Mouse (Mus musculus): ENCODE measurements around the gene Dnmt3a.

Dnmt3a gene

DNA sequence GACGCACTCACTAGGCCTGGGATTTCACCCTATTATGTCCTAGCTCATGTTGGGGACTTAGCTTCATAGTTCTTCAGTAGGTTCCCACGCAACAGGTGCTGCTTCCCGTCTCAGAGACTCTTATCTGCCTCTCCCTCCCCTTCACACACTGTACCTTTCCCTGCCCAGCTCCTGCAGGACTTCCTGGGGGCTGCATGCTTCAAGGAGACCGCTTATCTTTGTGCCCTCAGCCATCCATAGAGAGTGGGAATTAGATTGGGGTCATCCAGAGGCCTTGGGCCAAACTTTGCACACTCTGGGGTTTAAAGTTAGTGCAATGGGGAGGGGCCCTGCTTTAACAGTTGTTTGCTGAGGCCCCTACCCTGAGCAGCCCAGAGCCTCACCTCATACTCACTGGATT lies 21.1 kb upstream of the Dnmt3a start:
- no peak for DNase-seq (ENCODE audit: low read depth in 2 of 2, low spot score in 2 of 2)

DNA sequence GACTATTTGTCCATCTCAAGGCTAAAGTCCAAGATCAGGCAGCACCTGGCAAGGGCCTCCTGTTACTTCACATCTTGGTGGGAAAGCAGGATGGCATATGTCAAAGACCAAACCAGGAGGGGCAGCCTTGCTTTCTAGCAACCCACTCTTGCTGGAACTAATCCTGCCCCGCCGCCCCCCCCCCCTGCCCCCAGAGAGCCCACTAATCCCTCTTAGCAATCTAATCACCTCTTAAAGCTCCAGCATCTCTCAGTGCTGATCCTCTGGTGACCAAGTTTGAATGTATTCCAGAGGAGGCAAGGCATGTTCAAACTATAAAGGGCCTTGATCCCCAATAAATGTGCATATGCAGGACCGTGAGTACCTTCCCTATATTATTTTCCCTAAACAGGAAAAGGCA lies 18.8 kb upstream of the Dnmt3a start:
- no peak for DNase-seq (ENCODE audit: low read depth in 2 of 2, low spot score in 2 of 2)

DNA sequence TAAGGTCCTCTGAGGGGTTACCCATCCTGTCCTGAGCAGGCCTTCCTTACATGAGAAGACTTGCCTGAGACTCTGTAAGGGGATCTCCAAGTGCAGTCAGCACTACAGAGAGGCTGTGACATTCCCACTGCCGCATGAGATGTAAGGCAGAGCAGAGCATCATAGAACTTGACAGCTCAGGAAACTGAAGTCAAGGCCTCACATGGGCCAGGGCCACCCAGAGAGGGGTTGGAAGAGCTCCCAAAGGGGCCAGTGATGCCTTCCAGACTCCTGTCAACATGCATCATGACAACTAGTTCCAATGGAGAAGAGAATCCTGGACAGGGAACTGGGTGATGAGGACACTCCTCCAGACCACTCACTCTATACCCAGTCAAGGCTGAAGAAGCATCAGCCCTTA lies 18.3 kb upstream of the Dnmt3a start:
- DNase-seq (ENCODE audit: low read depth in 2 of 2, low spot score in 2 of 2) = no peak

DNA sequence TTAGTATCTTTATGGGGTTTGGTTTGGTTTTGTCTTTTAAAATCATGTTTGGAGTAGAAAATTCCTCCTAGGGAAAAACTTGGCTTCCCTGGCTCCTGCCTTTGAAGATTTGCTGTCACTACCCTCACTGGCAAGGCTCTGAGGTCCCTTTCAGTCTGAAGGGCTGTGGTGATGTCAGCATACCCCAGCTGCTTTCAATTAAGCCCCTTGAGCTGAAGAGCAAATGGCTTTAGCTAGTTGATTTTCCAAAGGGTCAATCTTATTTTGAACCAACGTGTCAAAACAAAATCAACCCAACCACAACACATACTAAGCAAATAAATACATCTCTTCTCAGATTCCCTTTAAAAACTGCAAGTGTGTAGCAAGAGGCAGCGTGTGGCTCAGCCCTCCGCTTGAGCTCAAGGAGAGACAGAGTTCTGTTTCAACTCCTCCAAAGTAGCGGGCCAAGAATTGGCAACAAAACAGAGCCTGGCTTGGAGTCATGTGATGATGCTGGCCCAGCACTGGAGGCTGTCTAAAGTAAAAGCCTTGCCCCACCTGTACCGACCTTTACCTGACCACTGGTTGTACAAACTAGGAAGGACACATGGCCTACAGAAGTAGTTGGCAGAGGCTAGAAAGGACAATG lies 17.3 kb upstream of the Dnmt3a start:
- DNase-seq (ENCODE audit: low read depth in 2 of 2, low spot score in 2 of 2) = no peak

DNA sequence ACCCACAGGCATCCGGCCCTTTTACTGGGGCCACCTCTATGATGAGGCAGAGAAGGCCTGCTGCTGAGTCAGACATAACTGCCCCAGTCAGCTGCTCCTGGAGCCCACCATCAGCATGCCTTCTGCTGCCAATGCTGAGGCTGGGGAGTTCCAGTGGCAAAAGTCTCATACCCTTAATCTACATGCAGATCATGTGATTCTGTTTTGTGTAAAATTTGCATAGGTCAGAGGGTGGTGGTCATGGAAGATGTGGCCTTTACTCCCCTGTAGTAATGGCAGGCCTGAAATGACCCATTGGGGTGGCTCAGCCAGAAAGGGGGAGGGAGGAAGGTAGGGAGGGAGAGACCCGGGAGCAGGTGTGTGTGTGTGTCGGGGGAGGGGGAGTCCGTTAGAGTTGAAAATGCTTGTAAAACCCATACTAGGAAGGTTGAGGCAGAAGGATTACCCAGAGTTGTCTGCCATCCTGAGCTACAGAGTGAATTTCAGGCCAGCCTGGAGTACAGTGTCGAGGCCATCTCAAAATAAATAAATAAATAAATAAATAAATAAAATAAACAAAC lies 16.1 kb upstream of the Dnmt3a start:
- DNase-seq (ENCODE audit: low read depth in 2 of 2, low spot score in 2 of 2) = no peak

DNA sequence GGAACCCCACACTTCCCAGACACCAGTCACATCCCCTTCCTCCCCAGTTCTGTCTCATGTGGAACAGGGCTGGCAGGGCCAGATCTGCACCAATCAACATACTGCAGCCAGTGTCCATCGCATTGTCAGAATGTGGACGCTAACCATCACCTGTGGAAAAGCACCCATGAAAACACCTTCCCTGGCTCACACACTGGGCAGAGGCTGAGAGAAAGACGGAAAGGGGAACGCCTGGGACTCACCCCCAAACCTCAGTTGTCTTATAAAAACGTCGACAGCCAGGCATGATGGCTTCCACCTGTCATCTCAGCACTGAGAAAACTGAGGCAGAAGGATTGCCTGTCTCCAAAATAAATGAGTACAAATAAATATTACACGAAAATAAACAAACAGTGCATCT lies 14.6 kb upstream of the Dnmt3a start:
- DNase-seq (ENCODE audit: low read depth in 2 of 2, low spot score in 2 of 2) = no peak

DNA sequence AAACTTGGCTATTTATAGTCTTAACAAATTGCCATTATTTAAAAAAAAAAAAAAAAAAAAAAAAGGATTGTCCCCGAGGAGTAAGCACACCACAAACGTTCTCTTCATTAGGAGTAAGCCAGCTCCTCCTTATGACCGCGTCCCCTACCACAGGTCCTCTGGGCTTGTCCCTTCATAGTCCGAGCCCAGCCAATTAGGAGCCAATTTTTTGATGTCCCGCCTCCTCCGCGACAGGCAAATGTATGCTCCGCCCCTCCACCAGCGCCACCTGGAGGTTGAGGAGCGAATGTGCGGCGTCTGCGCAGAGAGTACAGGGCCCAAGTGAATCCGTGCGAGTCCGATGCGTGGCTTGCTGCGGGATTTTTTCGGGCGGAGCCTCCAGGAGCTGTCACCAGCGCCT lies 14.1 kb upstream of the Dnmt3a start:
- peak; percentile 86 to 92 for DNase-seq (ENCODE audit: low read depth in 2 of 2, low spot score in 2 of 2)

DNA sequence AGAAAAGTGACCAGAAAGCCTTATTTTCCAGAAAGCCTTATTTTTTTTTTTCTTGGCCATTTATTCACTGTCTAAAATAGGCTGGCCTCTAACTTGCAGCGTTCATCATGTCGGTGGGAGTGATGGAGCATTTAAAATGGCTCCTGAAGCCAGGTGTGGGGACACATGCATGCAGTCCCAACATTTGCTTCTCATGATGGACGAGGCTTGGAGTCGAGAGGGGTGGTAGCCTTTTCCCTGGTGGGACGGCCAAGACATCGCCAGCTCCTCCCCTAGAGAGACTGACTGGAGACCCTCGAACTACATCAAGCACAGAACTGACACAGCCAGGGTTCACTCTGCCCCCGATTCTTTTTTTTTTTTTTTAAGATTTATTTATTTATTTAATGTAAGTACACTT lies 13.6 kb upstream of the Dnmt3a start:
- no peak for DNase-seq (ENCODE audit: low read depth in 2 of 2, low spot score in 2 of 2)

DNA sequence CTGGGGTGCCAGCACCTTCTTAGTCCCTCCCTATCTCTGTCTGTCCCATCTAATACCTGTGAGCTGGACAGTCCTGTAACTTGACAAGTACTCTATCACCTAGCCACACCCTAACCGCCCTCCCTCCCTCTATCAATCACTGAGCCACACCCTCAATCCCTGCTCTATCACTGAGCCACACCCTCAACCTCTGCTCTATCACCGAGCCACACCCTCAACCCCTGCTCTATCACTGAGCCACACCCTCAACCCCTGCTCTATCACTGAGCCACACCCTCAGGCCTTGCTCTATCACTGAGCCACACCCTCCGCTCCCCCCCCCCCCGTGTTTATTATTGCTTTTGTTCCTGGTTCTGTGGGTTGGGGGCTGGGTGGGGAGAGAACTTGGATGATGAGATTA lies 10.2 kb upstream of the Dnmt3a start:
- DNase-seq (ENCODE audit: low read depth in 2 of 2, low spot score in 2 of 2) = no peak

DNA sequence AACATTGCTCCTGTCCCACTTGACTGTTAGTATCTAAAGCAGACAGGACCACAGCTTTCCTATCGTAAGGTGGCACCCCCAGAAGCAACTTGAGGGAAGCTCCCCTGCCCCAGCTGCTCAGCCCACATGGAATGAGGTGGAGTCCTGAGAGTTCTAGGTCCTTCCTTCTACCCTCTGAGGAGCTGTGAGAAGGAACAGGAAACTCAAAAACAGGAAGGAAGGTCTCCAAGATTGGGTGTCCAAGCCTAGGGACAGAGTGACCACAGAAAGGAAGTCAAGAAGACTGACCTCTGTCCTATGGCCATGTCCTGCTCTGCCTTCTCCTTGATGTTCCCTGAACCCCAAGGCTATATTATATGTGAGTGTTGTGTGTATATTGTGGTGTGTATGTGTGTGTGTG lies 6.3 kb upstream of the Dnmt3a start:
- no peak for DNase-seq (ENCODE audit: low read depth in 2 of 2, low spot score in 2 of 2)

DNA sequence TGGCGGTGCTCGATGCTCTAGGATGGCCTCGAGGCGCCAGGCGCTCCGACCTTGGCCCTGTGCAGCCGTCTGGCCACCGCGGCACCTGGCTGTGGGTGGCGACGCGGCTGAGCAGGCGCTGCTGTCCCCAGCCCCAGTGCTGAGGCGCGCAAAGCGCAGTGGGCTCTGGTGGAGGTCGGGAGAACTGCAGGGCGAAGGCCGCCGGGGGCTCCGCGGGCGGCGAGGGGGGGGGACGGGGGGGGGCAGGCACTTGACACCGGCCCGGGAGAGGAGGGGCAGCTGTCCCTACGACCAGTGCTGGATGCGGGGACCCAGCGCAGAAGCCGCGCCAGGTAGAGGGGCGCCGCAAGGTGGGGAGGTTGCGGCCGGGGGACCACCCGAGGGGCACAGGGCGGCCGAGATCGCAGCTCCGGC lies 471 bp downstream of the Dnmt3a start:
- DNase-seq (ENCODE audit: low read depth in 2 of 2, low spot score in 2 of 2) = peak; percentile 67 to 80

DNA sequence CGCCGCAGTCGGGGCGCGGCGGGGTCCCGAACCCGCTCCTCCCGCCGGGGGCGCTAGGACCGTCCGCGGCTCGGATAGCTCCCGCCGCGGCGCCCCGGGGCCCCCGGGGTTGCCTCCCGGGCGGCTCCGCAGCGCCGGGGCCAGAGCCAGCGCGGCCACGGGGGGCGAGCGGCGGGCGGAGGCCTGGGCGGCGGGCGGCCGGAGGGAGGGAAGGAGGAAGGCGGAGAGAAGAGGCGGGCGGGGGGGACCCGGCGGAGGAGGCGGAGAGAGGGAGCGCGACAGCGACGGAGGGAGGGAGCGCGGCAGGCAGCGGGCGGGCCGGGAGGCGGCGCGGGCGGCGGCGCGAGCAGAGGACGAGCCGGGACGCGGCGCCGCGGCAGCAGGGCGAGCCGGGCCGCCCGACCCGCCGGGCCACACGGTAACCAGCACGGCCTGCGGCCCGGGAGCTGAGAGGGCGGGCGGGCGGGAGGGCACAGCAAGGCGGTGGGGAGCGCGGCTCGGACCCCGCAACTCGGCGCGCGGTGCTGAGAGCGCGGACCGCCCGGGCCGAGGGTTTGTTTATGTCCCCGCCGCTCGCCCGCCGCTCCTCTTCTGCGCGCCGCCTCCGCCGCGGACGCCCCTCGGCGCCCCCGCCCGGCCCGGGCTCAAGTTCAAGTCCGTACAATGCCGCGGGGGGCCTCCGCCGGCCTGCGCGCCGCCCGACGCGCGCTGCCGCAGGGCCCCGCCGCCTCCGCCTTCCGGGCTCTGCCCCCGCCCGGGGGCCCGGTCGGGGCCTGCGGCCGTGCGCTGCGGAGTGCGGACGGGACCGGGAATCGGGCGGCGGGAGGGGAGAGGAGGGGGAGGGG lies 1.1 kb downstream of the Dnmt3a start:
- peak; percentile 21 to 25 for DNase-seq (ENCODE audit: low read depth in 2 of 2, low spot score in 2 of 2)

DNA sequence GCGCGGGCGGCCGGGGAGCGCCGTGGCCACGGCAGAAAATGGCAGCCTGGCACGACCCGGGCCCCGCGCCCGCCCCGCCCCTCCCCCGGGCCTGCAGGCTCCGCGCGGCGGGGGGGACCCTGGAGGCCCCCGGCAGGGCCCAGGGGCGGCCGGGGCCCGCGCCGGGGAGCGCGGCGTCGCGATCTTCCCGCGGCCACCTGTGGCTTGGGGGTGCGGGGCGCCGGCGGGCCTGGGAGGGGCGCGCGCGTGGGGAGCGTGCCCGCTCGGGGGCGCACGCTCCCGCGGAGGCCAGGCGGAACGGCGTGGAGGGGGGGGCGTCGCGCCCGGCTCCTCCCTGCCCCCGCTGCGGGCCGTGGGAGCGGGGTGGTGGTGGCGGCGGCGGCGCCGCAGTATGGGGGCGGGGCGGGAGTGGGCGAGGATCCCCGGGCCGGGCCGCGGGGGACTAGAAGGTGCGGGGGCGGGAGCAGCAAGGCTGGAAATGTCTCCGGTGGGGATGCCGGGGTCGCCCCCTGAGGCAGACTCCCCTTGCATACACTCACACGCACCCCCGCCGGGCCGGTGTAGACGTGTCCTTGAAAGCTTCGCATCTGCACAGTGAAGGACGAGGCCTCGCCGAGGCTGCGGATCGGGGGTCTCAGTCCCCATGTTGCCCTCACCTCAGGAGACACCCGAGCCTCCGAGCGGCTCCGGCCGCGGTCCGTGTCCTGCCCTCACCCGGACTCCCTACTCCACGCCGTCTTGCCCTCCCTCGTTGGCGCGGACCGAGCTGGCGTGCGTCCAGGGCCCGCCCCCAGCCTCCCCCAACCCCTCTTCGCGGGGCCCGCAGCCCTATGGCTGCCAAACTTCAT lies 2.0 kb downstream of the Dnmt3a start:
- DNase-seq (ENCODE audit: low read depth in 2 of 2, low spot score in 2 of 2) = peak; percentile 20 to 34

DNA sequence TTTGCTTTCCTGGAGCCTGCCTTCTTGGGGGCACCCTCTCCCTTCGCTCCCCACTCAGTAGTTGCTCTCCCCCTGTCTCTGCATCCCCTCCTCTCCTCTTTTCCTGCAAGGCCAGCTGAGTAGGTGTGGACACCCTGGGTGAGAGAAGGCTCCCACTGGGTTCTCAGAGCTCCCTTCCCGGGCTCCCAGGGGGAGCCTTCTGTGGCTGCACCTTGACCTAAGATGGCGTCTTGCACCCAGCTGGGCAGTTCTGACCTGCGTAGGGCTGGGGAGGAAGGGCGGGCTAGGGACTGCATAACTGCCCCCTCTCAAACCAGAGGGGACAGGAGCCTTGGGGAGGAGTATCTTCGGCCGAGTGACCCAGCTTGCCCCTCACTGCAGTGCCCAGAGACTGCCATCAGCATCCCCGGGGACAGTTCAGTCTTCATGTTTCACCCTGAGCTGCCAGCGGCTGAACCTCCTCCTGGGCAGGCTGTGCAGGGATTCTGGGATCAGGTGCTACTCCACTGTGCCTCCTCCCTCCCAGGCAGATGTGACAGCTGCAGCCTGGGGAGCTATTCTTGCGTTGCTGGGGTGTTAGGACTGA lies 2.7 kb downstream of the Dnmt3a start:
- DNase-seq (ENCODE audit: low read depth in 2 of 2, low spot score in 2 of 2) = no peak

DNA sequence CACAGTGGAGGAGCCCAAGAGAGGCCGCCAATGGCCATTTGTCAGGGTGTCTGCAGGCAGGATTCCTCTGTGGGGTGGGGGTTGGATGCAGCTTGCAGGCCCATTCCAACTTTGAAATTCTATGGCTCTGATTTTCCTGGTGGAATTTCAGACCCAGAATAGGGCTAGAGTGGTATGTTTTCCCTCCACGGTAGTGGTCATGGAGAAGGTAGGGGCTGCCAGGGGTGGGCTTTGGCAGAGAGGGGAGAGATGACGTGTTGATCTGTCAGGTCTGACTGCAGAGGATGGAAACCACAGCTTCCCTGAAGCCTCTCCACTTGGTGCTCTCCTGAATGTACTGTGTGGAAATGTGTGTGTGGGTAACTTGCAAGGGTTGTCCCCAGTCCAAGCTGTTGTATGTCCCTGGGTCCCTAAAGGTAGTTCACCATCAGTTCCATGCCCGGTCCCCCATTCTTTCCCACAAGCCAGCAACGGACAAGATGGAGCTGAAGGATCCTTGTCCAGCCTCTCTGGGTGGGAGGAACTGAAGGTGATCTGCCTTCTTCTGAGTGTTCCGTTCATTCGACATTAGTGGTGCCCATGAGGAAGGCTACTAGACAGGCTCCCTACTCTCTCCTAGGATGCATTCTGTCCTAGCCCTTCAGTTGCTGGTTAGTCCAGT lies 3.8 kb downstream of the Dnmt3a start:
- DNase-seq (ENCODE audit: low read depth in 2 of 2, low spot score in 2 of 2) = no peak

DNA sequence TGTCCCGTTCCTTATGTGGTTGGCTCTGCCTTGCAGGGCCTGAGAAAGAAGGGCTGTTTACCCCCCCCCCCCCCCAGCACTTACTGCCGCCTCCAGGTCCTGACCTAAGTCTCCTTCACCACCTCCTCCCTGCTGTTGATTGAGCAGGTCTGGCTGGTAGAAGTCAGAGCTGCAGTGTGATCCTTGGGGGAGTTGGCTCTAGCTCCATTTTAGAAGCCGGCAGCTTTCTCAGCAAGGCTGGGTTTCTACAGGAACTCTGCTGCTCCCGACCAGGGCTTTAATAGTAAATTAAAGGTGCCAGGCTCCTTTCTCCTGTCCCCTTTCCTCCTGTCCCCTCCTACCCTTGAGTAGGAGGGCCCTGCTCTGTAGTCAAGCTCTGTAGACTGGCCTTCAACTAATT lies 4.6 kb downstream of the Dnmt3a start:
- no peak for DNase-seq (ENCODE audit: low read depth in 2 of 2, low spot score in 2 of 2)

DNA sequence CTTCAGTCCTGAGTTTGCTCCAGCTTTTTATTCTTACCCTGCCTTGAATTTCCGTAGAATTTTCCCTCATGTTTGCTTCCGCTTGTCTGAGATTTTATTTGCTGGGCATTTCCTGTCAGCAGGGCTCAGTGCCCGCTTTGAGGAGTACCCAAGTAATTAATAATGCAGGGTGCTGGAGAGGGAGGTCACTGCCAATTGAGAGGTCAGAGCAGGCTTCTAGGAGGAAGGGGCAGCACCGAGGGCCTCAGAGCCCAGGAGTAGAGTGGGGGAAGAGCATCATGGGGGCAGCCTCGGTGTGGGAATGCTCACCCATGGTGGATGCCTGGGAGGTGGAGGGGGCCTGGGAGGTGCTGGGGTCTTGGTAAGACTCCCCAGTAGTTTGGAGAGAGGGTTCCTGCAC lies 5.8 kb downstream of the Dnmt3a start:
- no peak for DNase-seq (ENCODE audit: low read depth in 2 of 2, low spot score in 2 of 2)

DNA sequence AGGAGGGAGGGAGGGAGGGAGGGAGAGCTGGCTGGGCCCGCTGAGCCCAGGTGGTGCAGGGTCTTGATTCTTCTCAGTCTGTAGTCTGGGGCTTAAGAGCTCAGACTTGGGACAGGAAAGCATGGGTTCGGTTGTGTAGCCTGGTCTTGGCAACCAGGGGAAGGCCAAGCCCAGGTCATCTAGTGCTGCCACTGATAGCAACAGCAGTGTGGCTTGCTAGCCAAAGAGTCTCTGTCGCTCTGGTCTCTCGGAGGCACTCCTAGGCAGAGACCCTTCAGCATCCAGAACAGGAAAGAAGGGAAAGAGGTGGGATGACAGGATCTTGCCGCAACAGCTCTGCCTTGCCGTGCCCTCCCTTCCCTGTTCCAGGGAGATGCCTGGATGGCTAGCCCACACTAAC lies 6.4 kb downstream of the Dnmt3a start:
- no peak for DNase-seq (ENCODE audit: low read depth in 2 of 2, low spot score in 2 of 2)

DNA sequence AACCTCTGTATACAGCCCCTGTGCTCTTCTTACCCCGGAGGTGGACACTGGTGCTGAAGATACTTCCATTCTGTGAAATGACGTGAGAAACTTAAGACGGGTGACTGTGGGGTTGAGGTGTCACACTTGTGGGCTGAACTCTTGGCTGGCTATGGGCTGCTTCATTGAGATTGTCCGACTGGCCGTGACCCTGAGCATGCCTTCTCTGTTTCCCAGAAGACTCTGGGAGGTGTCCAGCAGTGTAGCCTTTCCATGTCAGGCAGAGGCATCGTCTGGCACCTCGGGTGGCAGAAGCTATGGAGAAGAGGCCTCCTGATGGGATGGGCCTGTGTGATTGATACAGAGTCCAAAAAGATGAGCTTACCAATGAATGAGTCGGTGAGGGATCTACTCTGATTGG lies 7.3 kb downstream of the Dnmt3a start:
- DNase-seq (ENCODE audit: low read depth in 2 of 2, low spot score in 2 of 2) = no peak

DNA sequence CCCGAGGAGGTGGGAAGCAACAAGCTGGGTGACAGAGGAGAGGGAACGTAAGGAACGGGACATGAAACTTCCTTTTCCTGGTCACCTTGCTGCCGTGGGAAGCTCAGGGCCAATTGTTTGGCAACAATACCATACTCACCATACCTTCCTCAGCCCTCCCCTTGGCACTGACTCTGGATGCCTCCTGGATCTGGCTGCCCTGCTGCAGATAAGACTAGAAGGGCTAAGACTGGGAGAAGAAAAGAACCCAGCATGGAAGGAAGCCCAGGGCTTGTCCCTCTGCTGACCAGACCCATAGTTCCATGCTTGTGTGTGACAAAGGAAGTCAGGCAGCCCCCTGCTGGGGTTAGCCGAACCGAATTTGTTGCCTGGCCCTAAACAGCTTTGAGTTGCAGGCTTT lies 9.6 kb downstream of the Dnmt3a start:
- DNase-seq (ENCODE audit: low read depth in 2 of 2, low spot score in 2 of 2) = no peak

DNA sequence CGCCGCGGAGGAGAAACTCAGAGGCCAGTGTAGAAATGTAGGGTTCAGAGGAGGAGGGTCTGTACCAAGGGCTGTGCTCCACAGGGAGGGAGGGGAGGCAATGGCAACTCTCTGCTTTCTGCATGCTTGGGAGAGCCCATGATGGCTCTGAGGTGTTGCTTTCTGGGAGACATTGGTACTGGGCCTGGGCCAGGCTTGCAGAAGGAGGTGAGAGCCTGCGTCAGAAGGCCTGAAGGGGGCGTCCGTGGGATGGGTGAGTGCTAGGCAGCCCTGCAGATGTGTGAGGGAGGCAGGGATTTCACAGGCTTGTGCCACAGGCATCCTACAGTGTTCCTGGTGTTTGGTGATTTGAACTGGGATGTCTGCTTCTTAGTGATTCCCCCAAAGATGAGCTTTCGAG lies 11.2 kb downstream of the Dnmt3a start:
- no peak for DNase-seq (ENCODE audit: low read depth in 2 of 2, low spot score in 2 of 2)

Measured in CD8-positive naive resting alpha-beta T cell, adult 2 months (primary cell).